Mouse (Mus musculus) kidney, embryonic 15.5 days (tissue): Measurements from ENCODE around the gene Optn. TPM values are rescaled to one million over a fixed set of nuclear protein-coding genes. Genes with fewer than 3 reads are reported as not detected.

Experiments
- ATAC-seq: fragments of 200-750 bp; cut with Nextera tagmentation; replicated peaks from 2 replicates; pipeline ENCODE4 v1.8.0; 2017; ENCODE audit warnings: moderate TSS enrichment; ENCODE audit not compliant: low FRiP score
- H3K27ac ChIP-seq: fragments of 300-500 bp; sonication (generic); 2 replicates; pipeline ENCODE4 v1.5.1; 2015; ENCODE audit warnings: mild to moderate bottlenecking, inconsistent platforms
- H3K27me3 ChIP-seq: fragments of 300-500 bp; sonication (generic); 2 replicates; pipeline ENCODE4 v1.6.1; 2015; ENCODE audit warnings: inconsistent platforms
- H3K36me3 ChIP-seq: fragments of 300-500 bp; sonication (generic); 2 replicates; pipeline ENCODE4 v1.6.1; 2015; ENCODE audit warnings: inconsistent platforms
- H3K4me1 ChIP-seq: fragments of 300-500 bp; sonication (generic); 2 replicates; pipeline ENCODE4 v1.6.1; 2015; ENCODE audit warnings: inconsistent platforms
- H3K4me2 ChIP-seq: fragments of 300-500 bp; sonication (generic); 2 replicates; pipeline ENCODE4 v1.6.1; 2015; ENCODE audit warnings: moderate library complexity, mild to moderate bottlenecking, inconsistent platforms
- H3K4me3 ChIP-seq: fragments of 300-500 bp; sonication (generic); replicated peaks from 2 replicates; pipeline ENCODE4 v1.5.1; 2015; ENCODE audit warnings: mild to moderate bottlenecking, inconsistent platforms
- H3K9ac ChIP-seq: fragments of 300-500 bp; sonication (generic); 2 replicates; pipeline ENCODE4 v1.6.1; 2015; ENCODE audit warnings: mild to moderate bottlenecking, inconsistent platforms
- H3K9me3 ChIP-seq: fragments of 300-500 bp; sonication (generic); replicated peaks from 2 replicates; pipeline ENCODE4 v1.6.1; 2016; ENCODE audit warnings: inconsistent platforms
- WGBS: fragments of 180-500 bp; shearing (Covaris S2); methylation state at CpG from one replicate; pipeline ENCODE4 v1.1.7; 2015; ENCODE audit warnings: mixed read lengths; 5-methylcytosine and 5-hydroxymethylcytosine counted together
- polyA plus RNA-seq: library from polyadenylated mRNA; unstranded; fragments of >200 nt; fragmentation: Nextera tagmentation; extraction: Ambion mirVana; gene quantifications from 2 replicates; pipeline ENCODE4 v1.2.1, GENCODE M21; 2015

Gene Optn
- polyA plus RNA-seq, 1 experiment from 2014 or later, result 12.5 TPM

DNA sequence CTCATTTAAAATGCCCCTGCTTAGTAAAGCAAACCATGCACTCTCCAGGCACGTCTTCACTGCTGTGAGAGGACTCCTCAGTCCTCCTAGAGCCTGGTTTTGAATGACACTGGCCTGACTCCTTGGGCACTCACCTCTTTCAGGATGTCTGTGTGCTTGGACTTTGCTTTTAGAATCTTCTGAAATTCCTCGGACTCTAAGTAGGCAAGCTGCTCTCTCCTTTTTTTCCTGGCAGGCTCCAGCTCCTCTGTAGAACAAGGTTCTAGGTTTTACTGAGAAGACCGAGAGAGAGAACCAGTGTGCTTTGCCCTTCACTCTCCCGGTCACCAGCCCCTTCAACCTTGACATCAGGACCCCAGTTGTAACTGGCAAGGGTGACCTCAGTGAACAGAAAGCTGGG is 69.4 kb downstream of the Optn start:
- Histone ChIP-seq H3K4me3 (no peak overlapping the region), H3K27me3 (no peaks in the 10 kb centered on the region), H3K36me3 (peaks cover 86% of the 10 kb centered on the region), H3K4me2 (no peak overlapping the region), H3K9me3 (no peaks in the 10 kb centered on the region), H3K9ac (no peak overlapping the region), H3K27ac (no peak overlapping the region), H3K4me1 (no peaks in the 10 kb centered on the region)
- WGBS, result 91% methylated on average over 4 of the region's 4 CpGs
- ATAC-seq, result no peak

GRCm38 (mm10) chr2:4993584-4993983 is 70.3 kb downstream of the Optn start:
- Histone ChIP-seq H3K9ac (no peak overlapping the region), H3K9me3 (no peaks in the 10 kb centered on the region), H3K4me3 (no peak overlapping the region), H3K27me3 (no peaks in the 10 kb centered on the region), H3K27ac (no peak overlapping the region), H3K4me1 (no peaks in the 10 kb centered on the region), H3K36me3 (peaks cover 79% of the 10 kb centered on the region), H3K4me2 (no peak overlapping the region)
- 89% methylated on average over 11 of the region's 11 CpGs for WGBS
- no peak for ATAC-seq

- H3K9ac ChIP-seq, result no peak overlapping the region
- 79% methylated on average over 11 of the region's 11 CpGs for WGBS
- no peak overlapping the region for H3K27ac ChIP-seq
These were observed 74.9 kb downstream of the Optn start for GRCm38 (mm10) chr2:4988826-4989424.

GRCm38 (mm10) chr2:4987388-4988180 is 76.3 kb downstream of the Optn start:
- H3K9ac ChIP-seq, result no peak overlapping the region
- no peak overlapping the region for H3K27ac ChIP-seq
- no peaks in the 10 kb centered on the region for H3K9me3 ChIP-seq
- H3K4me1 ChIP-seq, result 0 out of 2 replicates have a peak, but pooled peaks cover 2% of the 10 kb centered on the region
- H3K27me3 ChIP-seq, result no peaks in the 10 kb centered on the region
- ATAC-seq, result no peak
- H3K4me2 ChIP-seq, result no peak overlapping the region
- no peak overlapping the region for H3K4me3 ChIP-seq
- peaks cover 21% of the 10 kb centered on the region for H3K36me3 ChIP-seq
- 76% methylated on average over 8 of the region's 8 CpGs for WGBS

More at GRCm38 (mm10) chr2:4988826-4989424, 74.9 kb downstream of the Optn start:
- H3K36me3 ChIP-seq, result peaks cover 35% of the 10 kb centered on the region
- no peak overlapping the region for H3K4me3 ChIP-seq
- no peaks in the 10 kb centered on the region for H3K27me3 ChIP-seq
- 0 out of 2 replicates have a peak, but pooled peaks cover 2% of the 10 kb centered on the region for H3K4me1 ChIP-seq
- H3K4me2 ChIP-seq, result no peak overlapping the region
- H3K9me3 ChIP-seq, result no peaks in the 10 kb centered on the region
- ATAC-seq, result no peak

GRCm38 (mm10) chr2:4986798-4987197 is 77.1 kb downstream of the Optn start:
- no peak overlapping the region for H3K27ac ChIP-seq
- 67% methylated on average over 4 of the region's 4 CpGs for WGBS
- ATAC-seq, result no peak

DNA sequence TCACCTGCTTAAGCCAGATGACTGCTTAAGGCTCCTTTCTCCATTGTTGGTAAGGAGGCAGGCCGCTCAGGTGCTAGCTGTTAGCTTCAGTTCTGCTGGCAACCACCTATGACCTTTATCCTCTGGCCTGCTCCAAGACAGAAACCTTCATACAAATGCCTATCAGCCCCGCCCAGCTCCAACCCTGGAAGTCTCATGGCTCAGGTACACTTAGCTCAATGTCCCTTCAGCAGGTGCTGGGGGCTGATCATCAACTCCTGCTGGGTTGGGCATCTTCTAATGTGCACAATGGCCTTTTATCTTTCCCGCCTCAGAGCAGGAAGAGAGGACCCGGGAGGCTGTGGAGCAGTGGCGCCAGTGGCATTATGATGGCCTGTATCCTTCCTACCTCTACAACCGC is 78.9 kb downstream of the Optn start:
- 0 out of 2 replicates have a peak, but pooled peaks cover 2% of the 10 kb centered on the region for H3K4me1 ChIP-seq
- 82% methylated on average over 6 of the region's 6 CpGs for WGBS
- H3K9ac ChIP-seq, result no peak overlapping the region
- ATAC-seq, result no peak
- H3K9me3 ChIP-seq, result no peaks in the 10 kb centered on the region
- no peak overlapping the region for H3K27ac ChIP-seq
- no peak overlapping the region for H3K4me3 ChIP-seq
- H3K4me2 ChIP-seq, result no peak overlapping the region
- H3K27me3 ChIP-seq, result no peaks in the 10 kb centered on the region
- H3K36me3 ChIP-seq, result peaks cover 2% of the 10 kb centered on the region; the same call in 1 of the 2 replicates

More at GRCm38 (mm10) chr2:4986798-4987197, 77.1 kb downstream of the Optn start:
- Histone ChIP-seq H3K9me3 (no peaks in the 10 kb centered on the region), H3K27me3 (no peaks in the 10 kb centered on the region), H3K4me3 (no peak overlapping the region), H3K36me3 (peaks cover 17% of the 10 kb centered on the region), H3K4me2 (no peak overlapping the region), H3K9ac (no peak overlapping the region), H3K4me1 (0 out of 2 replicates have a peak, but pooled peaks cover 2% of the 10 kb centered on the region)

- H3K4me2 ChIP-seq, result no peak overlapping the region
- WGBS, result 33% methylated on average over 5 of the region's 5 CpGs
- H3K4me3 ChIP-seq, result no peak overlapping the region
- no peak overlapping the region for H3K9ac ChIP-seq
- no peaks in the 10 kb centered on the region for H3K9me3 ChIP-seq
- ATAC-seq, result no peak
- 0 out of 2 replicates have a peak, but pooled peaks cover 2% of the 10 kb centered on the region for H3K4me1 ChIP-seq
- H3K27ac ChIP-seq, result no peak overlapping the region
- no peaks in the 10 kb centered on the region for H3K27me3 ChIP-seq
- H3K36me3 ChIP-seq, result no peaks in the 10 kb centered on the region
These were observed 79.9 kb downstream of the Optn start for GRCm38 (mm10) chr2:4983987-4984386.

GRCm38 (mm10) chr2:4978091-4978490 is 85.8 kb downstream of the Optn start:
- Histone ChIP-seq H3K4me2 (no peak overlapping the region), H3K36me3 (no peaks in the 10 kb centered on the region), H3K4me1 (no peaks in the 10 kb centered on the region), H3K27ac (no peak overlapping the region), H3K27me3 (no peaks in the 10 kb centered on the region), H3K9ac (no peak overlapping the region), H3K4me3 (no peak overlapping the region), H3K9me3 (no peaks in the 10 kb centered on the region)
- 33% methylated on average over 8 of the region's 8 CpGs for WGBS
- no peak for ATAC-seq

GRCm38 (mm10) chr2:4975807-4976206 is 88.0 kb downstream of the Optn start, which contains the start of gene Ucma:
Gene Ucma, plus strand, starts transcription at chr2:4976122.
- Histone ChIP-seq H3K36me3 (no peaks in the 10 kb centered on the region), H3K4me2 (no peak within 1 kb of the TSS), H3K4me3 (no peak within 1 kb of the TSS), H3K4me1 (no peaks in the 10 kb centered on the region), H3K9ac (no peak within 1 kb of the TSS), H3K27ac (no peak within 1 kb of the TSS), H3K27me3 (no peaks in the 10 kb centered on the region), H3K9me3 (no peaks in the 10 kb centered on the region)
- WGBS, result 67% methylated on average over 5 of the region's 5 CpGs
- ATAC-seq, result no peak

Other genes with a start within 250 kb of the Optn start
- gene Sephs1, start 182.5 kb downstream of the Optn start, polyA plus RNA-seq, result 83.5 and 84.2 TPM in 2 replicates
- gene Phyh, start 145.0 kb downstream of the Optn start, polyA plus RNA-seq, result 55.2 and 59.5 TPM in 2 replicates
- gene Ucma, start 87.9 kb downstream of the Optn start, polyA plus RNA-seq, result not detected in 2 replicates
- 35.1 TPM in 2 replicates for gene Mcm10, start 51.3 kb downstream of the Optn start, polyA plus RNA-seq
- 12.6 and 15.8 TPM in 2 replicates for gene Ccdc3, start 73.7 kb upstream of the Optn start, polyA plus RNA-seq